ENCODE assay signal across 15 mouse cellular contexts in genomic region chr9:77718816-77719411, GRCm38 (mm10). TPM values are rescaled to one million over a fixed set of nuclear protein-coding genes. Genes with fewer than 3 reads are reported as not detected.
A peak's percentile ranks its signal among the peaks of the same experiment; 100 is the strongest.
DNase-seq lines count a peak whose midpoint lies in the region; ATAC-seq lines count a peak whose summit lies in the region.
"Had no signal": no experiment of that assay in that cellular context is flagged by ENCODE, and none has a peak within 500 bp of the region (broad histone marks: within the 10 kb centered on the region; RNA-seq: fewer than 3 reads in every experiment).

No protein-coding gene starts in this region.

- 70% methylated on average over 8 of the region's 8 CpGs for WGBS in heart, embryonic 14.5 days
- WGBS in lung, embryonic 15.5 days = 59% methylated on average over 8 of the region's 8 CpGs
- WGBS in stomach, embryonic 16.5 days = 62% methylated on average over 8 of the region's 8 CpGs

- H3K27ac ChIP-seq in heart, embryonic 14.5 days (replicated peaks in 1 of 2; ENCODE audit: control insufficient read depth in 1 of 2, insufficient read depth in 1 of 2, low read depth in 2 of 2, low read length in 2 of 2) = no peak overlapping the region
- H3K27ac ChIP-seq in lung, embryonic 15.5 days = peak overlapping the region; percentile 53
- H3K27ac ChIP-seq in stomach, embryonic 16.5 days (ENCODE audit: low read length) = no peak overlapping the region; the same call in 1 of the 2 replicates
- H3K27ac ChIP-seq: embryonic facial prominence, embryonic 13.5 days; hindbrain, embryonic 12.5 days; left cerebral cortex, adult 2 months; limb, embryonic 13.5 days; macrophage; midbrain, embryonic 15.5 days had no signal

- no peaks in the 10 kb centered on the region for H3K27me3 ChIP-seq in heart, embryonic 14.5 days (ENCODE audit: control insufficient read depth, insufficient read depth, low read length)
- no peaks in the 10 kb centered on the region for H3K27me3 ChIP-seq in lung, embryonic 15.5 days
- H3K27me3 ChIP-seq in stomach, embryonic 16.5 days (ENCODE audit: control insufficient read depth, insufficient read depth, low read length) = no peaks in the 10 kb centered on the region
- H3K27me3 ChIP-seq: embryonic facial prominence, embryonic 13.5 days; hindbrain, embryonic 12.5 days; limb, embryonic 13.5 days; midbrain, embryonic 15.5 days had no signal

- DNase-seq in heart, adult 18-20 months = no peak
- DNase-seq in lung, postnatal 14 days = no peak
- DNase-seq in heart, postnatal 14 days = no peak
- DNase-seq: cerebellum, adult 18-20 months had no signal

- H3K4me2 ChIP-seq in heart, embryonic 14.5 days (ENCODE audit: low read length) = no peak overlapping the region
- no peak overlapping the region for H3K4me2 ChIP-seq in lung, embryonic 15.5 days
- H3K4me2 ChIP-seq in stomach, embryonic 16.5 days (ENCODE audit: low read depth, low read length) = no peak overlapping the region
- H3K4me2 ChIP-seq: embryonic facial prominence, embryonic 13.5 days; hindbrain, embryonic 12.5 days; limb, embryonic 13.5 days; midbrain, embryonic 15.5 days had no signal

- no peaks in the 10 kb centered on the region for H3K36me3 ChIP-seq in heart, embryonic 14.5 days (ENCODE audit: control insufficient read depth, insufficient read depth, low read length)
- no peaks in the 10 kb centered on the region for H3K36me3 ChIP-seq in lung, embryonic 15.5 days
- no peaks in the 10 kb centered on the region for H3K36me3 ChIP-seq in stomach, embryonic 16.5 days (ENCODE audit: control insufficient read depth, insufficient read depth, low read length)
- H3K36me3 ChIP-seq: embryonic facial prominence, embryonic 13.5 days; G1E; hindbrain, embryonic 12.5 days; limb, embryonic 13.5 days; midbrain, embryonic 15.5 days had no signal

- no peak for ATAC-seq in heart, embryonic 14.5 days (ENCODE audit: insufficient number of reproducible peaks, insufficient read depth, low FRiP score, low read depth)
- ATAC-seq in lung, embryonic 15.5 days (ENCODE audit: borderline replicate concordance, extremely low read depth, low FRiP score, low TSS enrichment) = no peak
- ATAC-seq in granulocyte monocyte progenitor cell, adult 5-6 weeks (replicated peaks; ENCODE audit: poor library complexity, severe bottlenecking) = peak; percentile 73
- peak; percentile 17; the same call in 1 of the 2 replicates for ATAC-seq in stomach, embryonic 16.5 days (ENCODE audit: insufficient read depth, low FRiP score)
- ATAC-seq: midbrain, embryonic 15.5 days had no signal

- 0 out of 2 replicates have a peak overlapping the region, but pooled peaks have one; percentile 30 for H3K9ac ChIP-seq in heart, embryonic 14.5 days (ENCODE audit: low read length)
- no peak overlapping the region for H3K9ac ChIP-seq in lung, embryonic 15.5 days
- H3K9ac ChIP-seq in stomach, embryonic 16.5 days (ENCODE audit: low read length) = no peak overlapping the region
- H3K9ac ChIP-seq: embryonic facial prominence, embryonic 13.5 days; hindbrain, embryonic 12.5 days; limb, embryonic 13.5 days; midbrain, embryonic 15.5 days had no signal

- H3K4me1 ChIP-seq in heart, embryonic 14.5 days (ENCODE audit: control insufficient read depth in 2 of 2, insufficient read depth in 2 of 2, low read length in 2 of 2) = peaks cover 0 to 13% of the 10 kb centered on the region in 2 experiments; a peak in 1 of 4 replicates
- H3K4me1 ChIP-seq in lung, embryonic 15.5 days = peaks cover 11% of the 10 kb centered on the region
- peaks cover 4% of the 10 kb centered on the region; the same call in 1 of the 2 replicates for H3K4me1 ChIP-seq in stomach, embryonic 16.5 days (ENCODE audit: control insufficient read depth, insufficient read depth, low read length)
- H3K4me1 ChIP-seq: embryonic facial prominence, embryonic 13.5 days; hindbrain, embryonic 12.5 days; limb, embryonic 13.5 days; midbrain, embryonic 15.5 days had no signal

- H3K4me3 ChIP-seq in heart, embryonic 14.5 days (ENCODE audit: control insufficient read depth in 1 of 2, insufficient read depth in 1 of 2, low read depth in 1 of 2, low read length in 2 of 2) = no peak overlapping the region
- H3K4me3 ChIP-seq in lung, embryonic 15.5 days = no peak overlapping the region
- H3K4me3 ChIP-seq in stomach, embryonic 16.5 days (replicated peaks; ENCODE audit: low read length) = no peak overlapping the region
- H3K4me3 ChIP-seq: embryonic facial prominence, embryonic 13.5 days; hindbrain, embryonic 12.5 days; left cerebral cortex, adult 2 months; limb, embryonic 13.5 days; midbrain, embryonic 15.5 days had no signal

- no peaks in the 10 kb centered on the region for H3K9me3 ChIP-seq in heart, embryonic 14.5 days (ENCODE audit: control insufficient read depth, low read length)
- H3K9me3 ChIP-seq in lung, embryonic 15.5 days = no peaks in the 10 kb centered on the region
- H3K9me3 ChIP-seq in stomach, embryonic 16.5 days (replicated peaks; ENCODE audit: control insufficient read depth, low read length) = no peaks in the 10 kb centered on the region
- H3K9me3 ChIP-seq: embryonic facial prominence, embryonic 13.5 days; G1E; hindbrain, embryonic 12.5 days; limb, embryonic 13.5 days; midbrain, embryonic 15.5 days had no signal

- intact Hi-C loops in heart, postnatal 14 days (cut with DNase I) = no loop called here

RNA-seq across cellular contexts. Expression of gene Gclc, which starts 35.4 kb away (rescaled TPM):
- 8.2 and 9.8 TPM in 2 replicates for polyA plus RNA-seq in heart, embryonic 14.5 days (2014; fragmentation: Nextera tagmentation; extraction: Ambion mirVana)
- 10 to 100 TPM; 11.6 to 13.5 TPM for total RNA-seq in heart, adult 18-20 months (2021)
- 16.1 and 19.8 TPM in 2 replicates for polyA plus RNA-seq in lung, embryonic 15.5 days (2015; fragmentation: Nextera tagmentation; extraction: Ambion mirVana)
- 44.6 and 47.5 TPM in 2 replicates for total RNA-seq in granulocyte monocyte progenitor cell, adult 5-6 weeks (2014; fragmentation: Nextera tagmentation)
- 52.3 and 56.8 TPM in 2 replicates for total RNA-seq in granulocyte monocyte progenitor cell, adult 5-6 weeks (2017)
- polyA plus RNA-seq in stomach, embryonic 16.5 days (2015; fragmentation: Nextera tagmentation; extraction: Ambion mirVana) = 9.8 and 10.9 TPM in 2 replicates
- total RNA-seq in heart, postnatal 14 days (2021) = 10 to 100 TPM in 1 of 2 experiments, 1 to 10 TPM in 1; 9.7 to 11.6 TPM

Comparison
In these comparisons a context has a peak if more than half of its experiments do, and no peak if none do; other contexts are left out.
1. ATAC-seq: peak in granulocyte monocyte progenitor cell, adult 5-6 weeks (single experiment) and stomach, embryonic 16.5 days (single experiment); none in heart, embryonic 14.5 days (single experiment) and lung, embryonic 15.5 days (single experiment).